Mouse (Mus musculus) CH12.LX (cell line): ENCODE measurements around the gene Edem2.

Source experiments
- CHD1 ChIP-seq: IDR thresholded peaks from 2 replicates; pipeline ENCODE4 v1.6.1; 2012; ENCODE audit warnings: low read depth, low read length, improper control_type of control experiment, inconsistent platforms
- CTCF ChIP-seq, 2 experiments: IDR thresholded peaks in 1 of 2; conservative IDR thresholded peaks in 1 of 2; 2 replicates each; pipeline ENCODE4 v1.5.1; 2011 to 2012; ENCODE audit warnings: low read depth in 2 of 2, low read length in 2 of 2, improper control_type of control experiment in 1 of 2, inconsistent platforms in 1 of 2, mild to moderate bottlenecking in 1 of 2, moderate library complexity in 1 of 2
- EP300 ChIP-seq: IDR thresholded peaks from 2 replicates; pipeline ENCODE4 v1.6.1; 2011; ENCODE audit warnings: low read length, improper control_type of control experiment
- ETS1 ChIP-seq: conservative IDR thresholded peaks from 2 replicates; pipeline ENCODE4 v1.6.1; 2012; ENCODE audit warnings: low read depth, mild to moderate bottlenecking, inconsistent platforms, low read length, improper control_type of control experiment, moderate library complexity
- JUND ChIP-seq: conservative IDR thresholded peaks from 2 replicates; pipeline ENCODE4 v1.6.1; 2011; ENCODE audit warnings: low read depth, low read length, improper control_type of control experiment
- KAT2A ChIP-seq: IDR thresholded peaks from 2 replicates; pipeline ENCODE4 v1.6.1; 2012; ENCODE audit warnings: low read length, improper control_type of control experiment, inconsistent platforms; ENCODE audit not compliant: insufficient replicate concordance
- MAX ChIP-seq: IDR thresholded peaks from 2 replicates; pipeline ENCODE4 v1.6.1; 2011; ENCODE audit warnings: low read length, improper control_type of control experiment
- MEF2A ChIP-seq: IDR thresholded peaks from 2 replicates; pipeline ENCODE4 v1.6.1; 2014; ENCODE audit warnings: low read depth, mild to moderate bottlenecking, inconsistent platforms, low read length, improper control_type of control experiment, borderline replicate concordance
- MYC ChIP-seq: IDR thresholded peaks from 2 replicates; pipeline ENCODE4 v1.6.1; 2011; ENCODE audit warnings: low read depth, mild to moderate bottlenecking, improper control_type of control experiment, low read length
- POLR2A ChIP-seq: IDR thresholded peaks from 2 replicates; pipeline ENCODE4 v1.6.1; 2011; ENCODE audit warnings: low read depth, mild to moderate bottlenecking, improper control_type of control experiment, low read length
- SMC3 ChIP-seq: IDR thresholded peaks from 2 replicates; pipeline ENCODE4 v1.6.1; 2011; ENCODE audit warnings: low read depth, low read length, improper control_type of control experiment
- USF1 ChIP-seq: IDR thresholded peaks from 2 replicates; pipeline ENCODE4 v1.6.1; 2014; ENCODE audit warnings: low read depth, mild to moderate bottlenecking, inconsistent platforms, low read length, improper control_type of control experiment
- USF2 ChIP-seq: conservative IDR thresholded peaks from 2 replicates; pipeline ENCODE4 v1.6.1; 2011; ENCODE audit warnings: low read depth, low read length, improper control_type of control experiment

- TF ChIP-seq CTCF (conservative IDR thresholded peaks at IDR 0.05 in 1 of 2, IDR thresholded peaks at IDR 0.05 in 1 of 2; ENCODE audit: low read depth in 2 of 2, low read length in 2 of 2): no peak
- no peak for TF ChIP-seq POLR2A
- TF ChIP-seq EP300: no peak
- TF ChIP-seq SMC3: no peak
- TF ChIP-seq CHD1: no peak
- TF ChIP-seq USF2: no peak
- no peak for TF ChIP-seq MEF2A
- TF ChIP-seq MYC: no peak
- TF ChIP-seq KAT2A: no peak
- no peak for TF ChIP-seq USF1
- TF ChIP-seq MAX: no peak
- no peak for TF ChIP-seq ETS1
- TF ChIP-seq JUND: no peak
Measured at GRCm38 (mm10) chr2:155745487-155745886, 16.2 kb upstream of the Edem2 start.
